Mouse (Mus musculus): ENCODE results near the gene Zfp91. TPM values are rescaled to one million over a fixed set of nuclear protein-coding genes. Genes with fewer than 3 reads are reported as not detected.

Gene Zfp91
- total RNA-seq (2012; rRNA removed) (19.3 and 25.5 TPM in 2 replicates), total RNA-seq (2014; rRNA removed) (44.8 and 49.2 TPM in 2 replicates), polyA plus RNA-seq (2012; ENCODE audit: insufficient read length, low read depth) (44.7 and 46.4 TPM in 2 replicates)

DNA sequence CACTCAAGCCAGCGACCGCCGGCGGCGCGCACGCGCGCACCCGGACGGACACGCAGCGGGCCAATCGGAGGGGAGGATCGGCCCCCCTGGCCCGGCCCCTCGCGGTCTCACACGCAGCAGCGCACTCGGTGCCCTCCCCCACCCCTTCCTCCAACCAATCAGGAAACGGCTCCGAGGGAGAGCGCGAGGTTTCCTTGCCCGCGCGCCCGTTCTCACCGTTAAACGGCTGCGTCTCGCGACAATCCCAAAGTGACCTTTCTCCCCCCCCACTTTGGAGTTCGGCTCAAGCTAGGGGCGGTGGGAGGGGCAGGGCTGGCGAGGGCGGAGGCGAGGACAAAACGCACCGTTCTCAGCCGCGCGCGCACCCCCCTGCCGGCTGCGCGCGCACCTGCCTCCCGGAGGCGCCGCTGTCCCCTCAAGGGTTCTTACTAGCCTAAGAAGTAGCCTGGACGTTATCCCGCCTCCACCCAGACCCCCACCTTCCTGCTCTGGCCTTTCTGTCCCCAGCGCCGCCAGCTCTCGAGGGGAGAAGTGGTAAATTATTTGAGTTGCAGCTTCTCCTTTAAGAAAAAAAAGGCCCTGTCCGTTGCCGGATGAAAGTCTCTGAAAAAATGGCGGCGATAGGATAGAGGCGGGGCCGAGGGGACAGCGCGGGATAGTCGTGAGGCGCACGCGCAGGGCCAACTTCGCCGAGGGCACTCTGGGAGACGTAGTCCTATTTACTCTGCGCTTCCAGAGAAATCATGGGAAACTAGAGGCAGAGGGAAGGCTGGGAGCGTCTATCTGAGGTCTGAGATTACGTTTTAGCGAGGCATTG, at the start of gene Zfp91, which contains the start of gene Lpxn:
Gene Zfp91, minus strand, starts transcription at position 616 of the 817 bp plus-strand sequence.
Gene Lpxn, plus strand, starts transcription at position 683 of the 817 bp plus-strand sequence.
- Histone ChIP-seq H3K27me3 (replicated peaks) (no peaks in the 10 kb centered on the region), H3K27ac (ENCODE audit: insufficient read depth, low read depth) (peak within 1 kb of the TSS; percentile 97), H3K4me2 (ENCODE audit: insufficient read depth, low read depth, poor library complexity, severe bottlenecking) (peak within 1 kb of the TSS; percentile 77; the same call in 1 of the 2 replicates), H3K9me3 (replicated peaks; ENCODE audit: low read length) (no peaks in the 10 kb centered on the region), H3K4me1 (ENCODE audit: control insufficient read depth in 1 of 2, insufficient read depth in 2 of 2) (peaks cover 0 to 8% of the 10 kb centered on the region in 2 experiments; a peak in 1 of 4 replicates), H3K36me3 (replicated peaks in 1 of 2; ENCODE audit: control insufficient read depth in 1 of 2, insufficient read depth in 1 of 2, low read length in 1 of 2) (no peaks in the 10 kb centered on the region), H3K9ac (ENCODE audit: insufficient read depth, low read depth) (peak within 1 kb of the TSS; percentile 95), H3K4me3 (replicated peaks in 1 of 3; ENCODE audit: low read depth in 2 of 3, low read length in 2 of 3, poor library complexity in 1 of 3) (peak within 1 kb of the TSS; percentile 77 to 96 (median 85)), H3K79me2 (replicated peaks; ENCODE audit: control insufficient read depth, extremely low read depth, insufficient read depth, poor library complexity, severe bottlenecking) (peaks cover 25% of the 10 kb centered on the region)
- no peak for TF ChIP-seq NELFE (IDR thresholded peaks at IDR 0.05; ENCODE audit: low read depth, low read length)
- TF ChIP-seq POLR2AphosphoS2 (IDR thresholded peaks at IDR 0.05; ENCODE audit: low read depth, low read length), result no peak
- TF ChIP-seq PAX5 (IDR thresholded peaks at IDR 0.05; ENCODE audit: low read length), result no peak
- no peak for TF ChIP-seq USF1 (IDR thresholded peaks at IDR 0.05; ENCODE audit: low read depth, low read length)
- TF ChIP-seq MYC (IDR thresholded peaks at IDR 0.05; ENCODE audit: low read depth, low read length), result 0 out of 2 replicates have a peak, but pooled peaks have one; percentile 7
- no peak for TF ChIP-seq ZC3H11A (IDR thresholded peaks at IDR 0.05; ENCODE audit: low read depth, low read length)
- TF ChIP-seq CTCF (conservative IDR thresholded peaks at IDR 0.05 in 1 of 2, IDR thresholded peaks at IDR 0.05 in 1 of 2; ENCODE audit: low read depth in 2 of 2, low read length in 2 of 2), result no peak
- no peak for TF ChIP-seq USF2 (conservative IDR thresholded peaks at IDR 0.05; ENCODE audit: low read depth, low read length)
- no peak for TF ChIP-seq EP300 (IDR thresholded peaks at IDR 0.05; ENCODE audit: low read length)
- TF ChIP-seq CHD1 (IDR thresholded peaks at IDR 0.05; ENCODE audit: low read depth, low read length), result no peak
- peak; percentile 8; the same call in 1 of the 2 replicates for TF ChIP-seq ETS1 (conservative IDR thresholded peaks at IDR 0.05; ENCODE audit: low read depth, low read length)
- TF ChIP-seq HCFC1 (IDR thresholded peaks at IDR 0.05; ENCODE audit: low read depth, low read length), result peak; percentile 91
- TF ChIP-seq ZNF384 (IDR thresholded peaks at IDR 0.05; ENCODE audit: low read depth, low read length), result peak; percentile 100
- TF ChIP-seq GABPA (IDR thresholded peaks at IDR 0.05; ENCODE audit: insufficient replicate concordance, low read depth, low read length), result no peak; the same call in 1 of the 2 replicates
- no peak for TF ChIP-seq MXI1 (IDR thresholded peaks at IDR 0.05; ENCODE audit: low read depth, low read length)
- peak; percentile 52; the same call in 1 of the 2 replicates for TF ChIP-seq TCF12 (IDR thresholded peaks at IDR 0.05; ENCODE audit: low read depth, low read length)
- peak; percentile 51 for TF ChIP-seq BHLHE40 (IDR thresholded peaks at IDR 0.05; ENCODE audit: low read depth, low read length)
- TF ChIP-seq TBP (conservative IDR thresholded peaks at IDR 0.05; ENCODE audit: low read depth, low read length), result 0 out of 2 replicates have a peak, but pooled peaks have one; percentile 12
- peak; percentile 71; the same call in 1 of the 2 replicates for TF ChIP-seq E2F4 (IDR thresholded peaks at IDR 0.05; ENCODE audit: insufficient replicate concordance, low read depth, low read length)
- TF ChIP-seq ELF1 (IDR thresholded peaks at IDR 0.05; ENCODE audit: low read depth, low read length), result peak; percentile 77
- TF ChIP-seq JUND (conservative IDR thresholded peaks at IDR 0.05; ENCODE audit: low read depth, low read length), result no peak
- TF ChIP-seq RCOR1 (conservative IDR thresholded peaks at IDR 0.05; ENCODE audit: low read depth, low read length), result no peak
- TF ChIP-seq MEF2A (IDR thresholded peaks at IDR 0.05; ENCODE audit: borderline replicate concordance, low read depth, low read length), result no peak
- TF ChIP-seq ZKSCAN1 (IDR thresholded peaks at IDR 0.05; ENCODE audit: borderline replicate concordance, low read depth, low read length), result no peak
- TF ChIP-seq UBTF (IDR thresholded peaks at IDR 0.05; ENCODE audit: low read depth, low read length), result peak; percentile 62; the same call in 1 of the 2 replicates
- TF ChIP-seq RAD21 (IDR thresholded peaks at IDR 0.05; ENCODE audit: low read depth, low read length), result no peak
- TF ChIP-seq ZMIZ1 (IDR thresholded peaks at IDR 0.05; ENCODE audit: low read depth, low read length), result no peak
- TF ChIP-seq NRF1 (IDR thresholded peaks at IDR 0.05; ENCODE audit: low read depth, low read length), result peak; percentile 86
- TF ChIP-seq KAT2A (IDR thresholded peaks at IDR 0.05; ENCODE audit: insufficient replicate concordance, low read length), result peak; percentile 83; the same call in 1 of the 2 replicates
- no peak for TF ChIP-seq JUN (IDR thresholded peaks at IDR 0.05; ENCODE audit: insufficient read depth, low read depth, low read length)
- no peak for TF ChIP-seq MAFK (IDR thresholded peaks at IDR 0.05; ENCODE audit: insufficient replicate concordance, low read length)
- TF ChIP-seq IRF4 (IDR thresholded peaks at IDR 0.05; ENCODE audit: low read depth, low read length), result no peak
- TF ChIP-seq CHD2 (IDR thresholded peaks at IDR 0.05; ENCODE audit: low read length), result peak; percentile 99
- TF ChIP-seq MAX (IDR thresholded peaks at IDR 0.05; ENCODE audit: low read length), result peak; percentile 5
- peak; percentile 59; the same call in 1 of the 2 replicates for TF ChIP-seq SIN3A (IDR thresholded peaks at IDR 0.05; ENCODE audit: low read length)
- TF ChIP-seq POLR2A (IDR thresholded peaks at IDR 0.05; ENCODE audit: low read depth, low read length), result peak; percentile 74
- TF ChIP-seq MAZ (IDR thresholded peaks at IDR 0.05; ENCODE audit: low read depth, low read length), result peak; percentile 93
- no peak for TF ChIP-seq SMC3 (IDR thresholded peaks at IDR 0.05; ENCODE audit: low read depth, low read length)
- DNase-seq (ENCODE audit: extremely low read depth), result peak; percentile 98
- in situ Hi-C loops (cut with MboI; ENCODE audit: low pct_ligation_motif_present, low pct_unique_long_range_greater_than_20kb, low sequenced_read_pairs) (no loop called here), dilution Hi-C loops (cut with MboI; ENCODE audit: extremely low pct_ligation_motif_present, extremely low pct_unique_long_range_greater_than_20kb, low sequenced_read_pairs) (no loop called here)
